Mouse (Mus musculus) heart, embryonic 16.5 days (tissue): ENCODE results near the gene Cacng4. TPM values are rescaled to one million over a fixed set of nuclear protein-coding genes. Genes with fewer than 3 reads are reported as not detected.

Experiments
- ATAC-seq: fragments of 200-750 bp; cut with Nextera tagmentation; replicated peaks from 2 replicates; pipeline ENCODE4 v1.8.0; 2017; ENCODE audit warnings: moderate number of reproducible peaks; ENCODE audit not compliant: insufficient read depth, low FRiP score; ENCODE audit errors: extremely low read depth
- H3K27ac ChIP-seq: fragments of 300-500 bp; sonication (generic); 2 replicates; pipeline ENCODE4 v1.5.1; 2014; ENCODE audit warnings: mild to moderate bottlenecking, low read length, control low read depth, moderate library complexity
- H3K27me3 ChIP-seq: fragments of 300-500 bp; sonication (generic); 2 replicates; pipeline ENCODE4 v1.6.1; 2014; ENCODE audit warnings: low read length, mixed read lengths; ENCODE audit not compliant: control insufficient read depth, insufficient read depth
- H3K36me3 ChIP-seq: fragments of 300-500 bp; sonication (generic); 2 replicates; pipeline ENCODE4 v1.6.1; 2014; ENCODE audit not compliant: control insufficient read depth, insufficient read depth
- H3K4me1 ChIP-seq: fragments of 300-500 bp; sonication (generic); 2 replicates; pipeline ENCODE4 v1.6.1; 2014; ENCODE audit warnings: low read length, mixed read lengths; ENCODE audit not compliant: control insufficient read depth, insufficient read depth
- H3K4me2 ChIP-seq: fragments of 300-500 bp; sonication (generic); 2 replicates; pipeline ENCODE4 v1.6.1; 2014; ENCODE audit warnings: low read depth, mild to moderate bottlenecking, control low read depth, low read length
- H3K4me3 ChIP-seq: fragments of 300-500 bp; sonication (generic); 2 replicates; pipeline ENCODE4 v1.5.1; 2014; ENCODE audit warnings: mild to moderate bottlenecking, control low read depth, low read length
- H3K9ac ChIP-seq: fragments of 300-500 bp; sonication (generic); 2 replicates; pipeline ENCODE4 v1.6.1; 2014; ENCODE audit warnings: low read length, control low read depth
- H3K9me3 ChIP-seq: fragments of 300-500 bp; sonication (generic); replicated peaks from 2 replicates; pipeline ENCODE4 v1.6.1; 2016; ENCODE audit warnings: low read length; ENCODE audit not compliant: control insufficient read depth
- WGBS: fragments of 180-500 bp; shearing (Covaris S2); extraction: QIAGEN DNeasy Blood & Tissue Kit; methylation state at CpG from one replicate; pipeline ENCODE4 v1.1.7; 2014; 5-methylcytosine and 5-hydroxymethylcytosine counted together
- polyA plus RNA-seq: library from polyadenylated mRNA; unstranded; fragments of >200 nt; fragmentation: Nextera tagmentation; extraction: Ambion mirVana; gene quantifications from 2 replicates; pipeline ENCODE4 v1.2.1, GENCODE M21; 2015

Gene Cacng4
- polyA plus RNA-seq, 1 experiment from 2014 or later = 0.32 TPM

DNA sequence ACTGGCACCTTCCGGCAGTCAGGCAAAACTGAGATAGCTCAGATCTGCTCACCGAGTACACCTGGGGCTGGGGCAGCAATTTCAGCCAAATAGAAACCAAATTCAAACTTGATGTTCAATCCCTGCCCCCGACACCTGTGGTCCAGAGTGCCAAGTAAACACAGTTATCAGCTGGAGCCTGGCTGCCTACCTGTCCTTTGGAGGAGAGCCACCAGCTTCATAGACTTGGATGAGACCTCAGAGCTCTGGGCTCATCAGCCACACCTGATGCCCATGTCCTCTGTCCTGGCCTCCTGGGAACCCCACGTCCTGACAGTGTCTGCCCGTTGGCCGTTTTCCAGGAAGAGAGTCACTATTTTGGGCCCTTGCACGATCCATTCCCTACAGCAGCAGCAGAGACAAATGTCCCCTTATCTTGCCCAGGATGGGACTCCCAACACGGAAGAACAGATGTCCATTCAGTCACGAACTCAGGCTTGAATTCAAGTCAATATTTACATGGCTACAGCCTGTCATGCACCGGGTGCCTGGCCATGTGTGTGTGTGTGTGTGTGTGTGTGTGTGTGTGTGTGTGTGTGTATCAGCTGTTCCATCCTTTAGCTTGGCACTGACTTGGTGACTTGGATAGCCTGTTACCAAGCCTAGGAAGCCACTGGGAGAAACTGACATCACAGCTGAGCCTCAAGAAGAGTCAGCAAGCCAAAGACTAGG is 32.4 kb downstream of the Cacng4 start:
- Histone ChIP-seq H3K36me3 (no peaks in the 10 kb centered on the region), H3K4me2 (no peak overlapping the region), H3K9ac (no peak overlapping the region), H3K9me3 (no peaks in the 10 kb centered on the region), H3K4me1 (peaks cover 2% of the 10 kb centered on the region; the same call in 1 of the 2 replicates), H3K27me3 (no peaks in the 10 kb centered on the region), H3K4me3 (no peak overlapping the region), H3K27ac (no peak overlapping the region)
- no peak for ATAC-seq
- WGBS = 43% methylated on average over 10 of the region's 10 CpGs

DNA sequence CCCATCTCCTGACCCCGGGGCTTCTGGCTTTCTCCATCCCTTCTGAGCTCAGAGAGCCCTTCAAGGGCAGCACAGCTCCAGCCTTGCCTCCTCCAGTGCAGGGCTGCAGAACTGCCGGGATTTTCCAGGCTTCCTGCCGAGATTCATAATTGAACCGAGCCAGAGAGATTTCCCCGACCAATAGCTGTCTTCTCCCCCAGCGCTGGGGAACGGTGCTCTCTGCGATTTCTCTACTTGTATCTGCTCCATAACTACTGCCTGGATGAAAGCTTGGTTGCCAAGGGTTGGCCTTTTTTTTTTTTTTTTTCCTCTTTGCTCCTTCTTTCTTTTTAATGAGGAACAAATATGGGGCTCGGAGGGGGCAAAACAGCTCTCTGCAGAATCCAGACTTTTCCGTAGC is 34.4 kb downstream of the Cacng4 start:
- Histone ChIP-seq H3K4me1 (peaks cover 2% of the 10 kb centered on the region; the same call in 1 of the 2 replicates), H3K27ac (no peak overlapping the region), H3K4me2 (no peak overlapping the region), H3K4me3 (no peak overlapping the region), H3K36me3 (no peaks in the 10 kb centered on the region), H3K9me3 (no peaks in the 10 kb centered on the region), H3K9ac (no peak overlapping the region), H3K27me3 (no peaks in the 10 kb centered on the region)
- no peak for ATAC-seq
- 61% methylated on average over 10 of the region's 10 CpGs for WGBS

DNA sequence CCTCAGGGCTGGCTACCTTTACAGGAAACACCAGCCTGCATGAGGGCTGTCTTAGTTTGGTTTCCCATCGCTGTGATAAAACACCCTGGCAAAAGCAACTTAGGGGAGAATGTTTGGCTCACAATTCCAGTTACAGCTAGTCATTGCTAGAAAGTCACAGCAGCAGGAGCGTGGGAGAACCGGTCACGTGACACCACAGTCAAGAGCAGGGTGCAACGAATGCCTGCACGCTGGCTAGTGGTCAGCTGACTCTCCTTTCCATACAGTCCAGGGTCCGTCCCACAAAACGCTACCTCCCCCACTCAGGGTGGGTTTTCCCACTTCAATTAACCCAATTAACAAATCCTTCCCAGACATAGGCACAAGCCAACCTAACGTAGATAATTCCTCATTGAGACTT is 34.8 kb downstream of the Cacng4 start:
- Histone ChIP-seq H3K4me1 (peaks cover 2% of the 10 kb centered on the region; the same call in 1 of the 2 replicates), H3K9me3 (no peaks in the 10 kb centered on the region), H3K27me3 (no peaks in the 10 kb centered on the region), H3K9ac (no peak overlapping the region), H3K27ac (no peak overlapping the region), H3K4me3 (no peak overlapping the region), H3K4me2 (no peak overlapping the region), H3K36me3 (no peaks in the 10 kb centered on the region)
- WGBS = 73% methylated on average over 9 of the region's 9 CpGs
- no peak for ATAC-seq

DNA sequence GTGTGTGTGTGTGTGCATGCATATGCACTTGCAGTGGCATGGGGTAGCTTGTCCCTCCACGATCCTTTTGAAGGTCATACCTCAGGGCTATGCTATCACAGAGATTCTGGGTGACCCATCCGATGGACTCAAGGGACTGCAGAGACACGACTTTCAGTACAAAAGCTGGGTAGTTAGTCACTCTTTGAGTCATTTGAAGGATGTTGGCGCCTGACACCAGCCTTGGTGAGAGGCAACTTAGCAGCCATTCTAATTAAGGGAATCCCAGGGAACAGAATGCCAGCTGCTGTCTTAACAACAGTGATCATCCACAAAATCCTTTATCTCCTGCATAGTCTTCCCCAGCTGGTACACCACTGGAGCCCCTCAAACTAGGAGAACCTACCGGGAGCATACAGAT is 45.2 kb downstream of the Cacng4 start:
- ATAC-seq = no peak
- 76% methylated on average over 5 of the region's 5 CpGs for WGBS

DNA sequence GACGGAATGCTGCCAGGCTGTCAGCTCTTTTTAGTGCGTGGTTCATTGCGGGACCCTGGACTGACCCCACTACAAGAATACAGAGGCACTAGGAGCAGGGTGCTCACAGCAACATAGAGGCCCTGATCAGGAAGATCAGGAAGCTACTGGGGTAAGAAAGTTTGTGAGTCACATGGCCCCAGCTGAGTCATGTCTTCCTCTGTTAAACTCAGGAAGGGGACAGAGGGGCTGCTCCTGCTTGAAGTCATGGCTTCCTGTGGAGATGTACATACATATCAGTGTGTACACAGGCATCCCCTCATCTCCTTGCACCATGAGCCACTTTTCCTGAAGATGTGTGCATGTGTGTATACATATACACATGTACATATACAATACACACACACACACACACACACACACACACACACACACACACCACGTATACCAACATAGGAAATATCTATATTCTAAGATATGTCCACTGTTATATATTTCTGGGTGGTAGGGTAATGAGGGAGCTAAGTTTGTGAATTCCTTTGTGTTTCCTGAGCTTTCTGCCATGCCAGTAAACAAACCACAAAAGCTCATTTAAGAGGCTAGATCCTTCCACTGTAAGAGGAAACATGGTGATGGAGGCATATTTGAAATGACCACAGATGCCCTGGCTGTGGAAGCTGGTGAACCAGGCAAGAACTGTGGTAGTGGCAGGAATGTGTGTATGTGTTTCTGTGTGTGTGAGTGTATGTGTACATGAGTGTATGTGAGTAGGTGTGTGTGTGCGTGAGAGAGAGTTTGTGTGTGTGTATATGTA is 45.9 kb downstream of the Cacng4 start:
- Histone ChIP-seq H3K9me3 (no peaks in the 10 kb centered on the region), H3K4me3 (no peak overlapping the region), H3K4me1 (no peaks in the 10 kb centered on the region), H3K36me3 (no peaks in the 10 kb centered on the region), H3K27me3 (no peaks in the 10 kb centered on the region), H3K27ac (no peak overlapping the region), H3K9ac (no peak overlapping the region), H3K4me2 (no peak overlapping the region)
- WGBS = 79% methylated on average over 5 of the region's 5 CpGs
- no peak for ATAC-seq

More for the DNA sequence above, 45.2 kb downstream of the Cacng4 start:
- no peaks in the 10 kb centered on the region for H3K27me3 ChIP-seq
- H3K27ac ChIP-seq = no peak overlapping the region
- H3K4me2 ChIP-seq = no peak overlapping the region
- no peak overlapping the region for H3K9ac ChIP-seq
- H3K36me3 ChIP-seq = no peaks in the 10 kb centered on the region
- H3K4me1 ChIP-seq = no peaks in the 10 kb centered on the region
- H3K9me3 ChIP-seq = no peaks in the 10 kb centered on the region
- no peak overlapping the region for H3K4me3 ChIP-seq

DNA sequence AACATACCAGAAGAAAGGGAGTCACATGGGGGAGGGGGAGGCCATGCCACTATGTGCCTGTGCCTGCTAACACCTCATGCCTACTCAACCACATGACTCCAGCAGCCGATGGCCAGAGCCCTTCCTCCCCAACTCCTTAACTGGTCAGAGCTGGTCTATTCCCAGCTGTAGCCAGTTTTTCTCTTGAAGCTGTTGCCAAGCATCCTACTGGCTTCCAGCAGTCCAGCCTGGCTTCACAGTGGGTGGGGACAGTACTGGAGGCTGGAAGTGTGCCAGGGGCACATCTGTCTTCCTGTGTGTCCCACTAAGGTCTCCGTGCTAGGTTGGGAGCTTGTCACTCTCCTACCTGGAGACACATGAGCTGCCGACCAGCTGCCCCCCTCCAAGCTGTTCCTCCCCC is 51.3 kb downstream of the Cacng4 start:
- no peaks in the 10 kb centered on the region for H3K9me3 ChIP-seq
- ATAC-seq = no peak
- 54% methylated on average over 3 of the region's 3 CpGs for WGBS

DNA sequence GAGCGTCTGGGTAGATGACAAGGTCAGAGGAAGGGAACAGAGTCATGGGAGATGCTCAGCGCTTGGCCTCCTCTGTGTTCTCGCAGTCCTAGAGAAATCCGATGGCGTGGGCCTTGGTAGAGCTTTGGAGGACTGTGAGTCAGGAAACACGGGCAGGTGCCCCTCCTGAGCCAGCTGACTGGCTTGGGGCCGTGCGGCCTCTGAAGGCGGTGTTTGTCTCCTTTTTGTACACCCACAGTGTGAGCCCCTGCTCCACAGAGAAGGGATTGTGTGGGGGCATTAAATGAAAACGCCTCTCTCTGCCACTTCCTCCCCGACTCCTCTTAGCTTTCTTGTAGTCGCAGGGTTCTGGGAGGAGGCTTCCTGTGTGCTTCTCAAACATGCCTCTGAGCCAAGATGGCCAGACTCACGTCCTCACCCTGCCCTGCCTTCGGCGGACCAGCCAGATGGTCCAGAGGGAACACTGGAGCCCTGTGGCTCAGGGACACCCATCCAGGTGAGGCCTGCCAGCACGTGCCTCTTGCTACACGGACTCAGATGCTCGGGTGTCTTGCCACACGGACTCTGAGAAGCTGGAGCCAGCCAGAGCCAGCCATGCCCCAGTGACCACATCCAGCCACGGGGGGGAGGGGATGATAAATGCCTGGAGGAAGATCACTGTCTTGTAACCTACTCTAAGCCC is 55.8 kb downstream of the Cacng4 start:
- Histone ChIP-seq H3K27me3 (no peaks in the 10 kb centered on the region), H3K36me3 (no peaks in the 10 kb centered on the region), H3K4me3 (no peak overlapping the region), H3K9me3 (no peaks in the 10 kb centered on the region), H3K27ac (no peak overlapping the region), H3K9ac (no peak overlapping the region), H3K4me1 (no peaks in the 10 kb centered on the region), H3K4me2 (no peak overlapping the region)
- ATAC-seq = no peak
- WGBS = 76% methylated on average over 20 of the region's 20 CpGs

More for the DNA sequence above, 51.3 kb downstream of the Cacng4 start:
- H3K9ac ChIP-seq = no peak overlapping the region
- no peak overlapping the region for H3K27ac ChIP-seq
- no peak overlapping the region for H3K4me2 ChIP-seq
- no peaks in the 10 kb centered on the region for H3K36me3 ChIP-seq
- no peaks in the 10 kb centered on the region for H3K27me3 ChIP-seq
- H3K4me1 ChIP-seq = no peaks in the 10 kb centered on the region
- no peak overlapping the region for H3K4me3 ChIP-seq

DNA sequence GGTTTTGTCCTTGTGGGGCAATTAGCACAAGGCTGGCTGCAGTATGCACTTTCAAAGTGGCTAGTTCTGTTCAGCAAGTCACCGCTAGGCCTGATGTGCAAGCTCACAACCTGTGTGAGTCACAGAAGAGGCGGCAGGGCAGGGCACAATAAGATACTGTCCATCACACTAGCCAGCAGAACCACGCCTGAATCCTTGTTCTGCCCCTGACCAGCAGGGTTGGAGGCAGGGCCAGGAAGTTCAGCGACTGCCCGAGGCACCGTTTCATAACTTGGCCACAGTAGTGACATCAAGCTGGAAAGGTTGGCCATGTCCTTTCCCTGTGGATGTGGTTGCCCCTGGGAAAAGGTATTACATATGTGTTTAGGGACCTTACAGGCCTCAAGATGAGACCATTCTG is 56.5 kb downstream of the Cacng4 start:
- Histone ChIP-seq H3K9me3 (no peaks in the 10 kb centered on the region), H3K27ac (no peak overlapping the region), H3K4me1 (no peaks in the 10 kb centered on the region), H3K4me3 (no peak overlapping the region), H3K27me3 (no peaks in the 10 kb centered on the region), H3K4me2 (no peak overlapping the region), H3K36me3 (no peaks in the 10 kb centered on the region), H3K9ac (no peak overlapping the region)
- no peak for ATAC-seq
- WGBS = 73% methylated on average over 6 of the region's 6 CpGs

DNA sequence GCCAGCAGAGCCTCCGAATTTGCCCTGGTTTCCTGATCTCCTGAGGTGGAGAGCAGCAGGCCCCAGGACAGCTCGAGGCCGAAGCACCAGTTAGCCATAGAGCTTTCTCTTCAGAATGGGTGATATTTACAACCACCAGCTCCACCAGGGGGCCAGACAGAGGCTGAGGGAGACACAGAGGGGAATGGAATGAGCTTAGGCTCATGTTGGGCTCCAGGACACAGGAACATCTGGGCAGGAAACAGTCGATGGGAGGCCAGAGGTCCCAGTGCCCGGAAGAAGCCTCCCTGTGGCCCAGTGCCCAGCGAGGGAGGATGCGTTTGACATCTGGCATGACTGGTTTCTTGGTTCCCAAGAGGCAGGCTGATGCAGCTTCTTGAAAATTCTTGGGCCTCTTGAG is 60.2 kb downstream of the Cacng4 start:
- ATAC-seq = no peak
- H3K27ac ChIP-seq = no peak overlapping the region
- H3K9ac ChIP-seq = no peak overlapping the region
- H3K4me1 ChIP-seq = no peaks in the 10 kb centered on the region
- H3K27me3 ChIP-seq = no peaks in the 10 kb centered on the region
- H3K4me2 ChIP-seq = no peak overlapping the region
- H3K9me3 ChIP-seq = no peaks in the 10 kb centered on the region
- no peak overlapping the region for H3K4me3 ChIP-seq
- no peaks in the 10 kb centered on the region for H3K36me3 ChIP-seq
- WGBS = 59% methylated on average over 7 of the region's 7 CpGs
